Mouse (Mus musculus) left cerebral cortex, adult 2 months (tissue): ENCODE data around the gene AC170998.1. TPM values are rescaled to one million over a fixed set of nuclear protein-coding genes. Genes with fewer than 3 reads are reported as not detected.

Experiments used
- DNase-seq, 2 experiments: peaks; one replicate each; pipeline ENCODE4 v3.0.0; 2021 to 2022; ENCODE audit warnings: low spot score in 2 of 2, mixed read lengths in 1 of 2; ENCODE audit errors: extremely low spot score in 1 of 2
- H3K27ac ChIP-seq: fragments of 200-600 bp; 2 replicates; pipeline ENCODE4 v1.8.1; 2022
- H3K4me3 ChIP-seq: fragments of 200-600 bp; 2 replicates; pipeline ENCODE4 v1.8.1; 2022
- CTCF ChIP-seq: fragments of 200-600 bp; IDR thresholded peaks from 2 replicates; pipeline ENCODE4 v1.8.1; 2022; ENCODE audit warnings: antibody characterized with exemption, mild to moderate bottlenecking, moderate library complexity
- intact Hi-C: fragments of 180-260 bp; cut with DNase I; formaldehyde crosslinking; loops from one replicate; pipeline ENCODE4 v1.15.1; 2025
- total RNA-seq, 2 experiments: library from RNA; stranded (reverse); gene quantifications; 2 replicates each; pipeline ENCODE4 v1.2.3; 2021

The AC170998.1 gene
- total RNA-seq, 2 experiments from 2014 or later, result 1.6 to 3.3 TPM

- no peak for TF ChIP-seq CTCF
- Histone ChIP-seq H3K27ac (no peak overlapping the region), H3K4me3 (no peak overlapping the region)
- DNase-seq, result no peak
- intact Hi-C loops, result loop anchor here (5.0 kb wide), 1 partner anchor 46 kb away; the partner anchor contains the start of genes Mapk14 and Slc26a8
These were observed 12.1 kb downstream of the AC170998.1 start for GRCm38 (mm10) chr17:28737973-28738372.

- TF ChIP-seq CTCF, result no peak
- Histone ChIP-seq H3K4me3 (no peak overlapping the region), H3K27ac (no peak overlapping the region)
- intact Hi-C loops, result loop anchor here (5.0 kb wide), 1 partner anchor 47 kb away; the partner anchor contains the start of genes Mapk14 and Slc26a8
- DNase-seq, result no peak
These were observed 13.4 kb downstream of the AC170998.1 start for GRCm38 (mm10) chr17:28739244-28739643.

GRCm38 (mm10) chr17:28743145-28743866 lies 17.4 kb downstream of the AC170998.1 start:
- DNase-seq, result peak in 1 of 2 experiments; percentile 58
- Histone ChIP-seq H3K27ac (peak overlapping the region; percentile 75), H3K4me3 (no peak overlapping the region)
- no peak for TF ChIP-seq CTCF
- intact Hi-C loops, result no loop called here

- peak overlapping the region; percentile 42 for H3K27ac ChIP-seq
These were observed 18.0 kb downstream of the AC170998.1 start for GRCm38 (mm10) chr17:28743916-28744315.

GRCm38 (mm10) chr17:28745773-28746172 lies 19.9 kb downstream of the AC170998.1 start:
- no peak overlapping the region for H3K4me3 ChIP-seq
- no peak for TF ChIP-seq CTCF
- peak overlapping the region; percentile 69 for H3K27ac ChIP-seq
- intact Hi-C loops, result loop anchor here (2.0 kb wide), 1 partner anchor 55 kb away; the partner anchor contains the start of genes Mapk14 and Slc26a8
- DNase-seq, result no peak

More at GRCm38 (mm10) chr17:28743916-28744315, 18.0 kb downstream of the AC170998.1 start:
- DNase-seq, result no peak
- intact Hi-C loops, result no loop called here
- TF ChIP-seq CTCF, result peak; percentile 16; the same call in 1 of the 2 replicates
- H3K4me3 ChIP-seq, result no peak overlapping the region

- Histone ChIP-seq H3K4me3 (no peak overlapping the region), H3K27ac (no peak overlapping the region)
- intact Hi-C loops, result no loop called here
- DNase-seq, result no peak
- TF ChIP-seq CTCF, result no peak
These were observed 22.1 kb downstream of the AC170998.1 start for GRCm38 (mm10) chr17:28748001-28748400.

- no peak for TF ChIP-seq CTCF
- no peak overlapping the region for H3K27ac ChIP-seq
- H3K4me3 ChIP-seq, result no peak overlapping the region
- intact Hi-C loops, result no loop called here
- DNase-seq, result no peak
These were observed 24.7 kb downstream of the AC170998.1 start for GRCm38 (mm10) chr17:28750580-28750979.

- H3K4me3 ChIP-seq, result no peak overlapping the region
- no peak overlapping the region for H3K27ac ChIP-seq
- no peak for DNase-seq
- TF ChIP-seq CTCF, result no peak
- intact Hi-C loops, result no loop called here
These were observed 30.6 kb downstream of the AC170998.1 start for GRCm38 (mm10) chr17:28756447-28756846.

GRCm38 (mm10) chr17:28757470-28757869 lies 31.6 kb downstream of the AC170998.1 start:
- TF ChIP-seq CTCF, result no peak
- DNase-seq, result no peak
- Histone ChIP-seq H3K4me3 (no peak overlapping the region), H3K27ac (no peak overlapping the region)
- intact Hi-C loops, result no loop called here

- TF ChIP-seq CTCF, result no peak
- Histone ChIP-seq H3K4me3 (no peak overlapping the region), H3K27ac (no peak overlapping the region)
- DNase-seq, result no peak
- intact Hi-C loops, result loop anchor here (5.0 kb wide), 1 partner anchor 116 kb away; no protein-coding TSS in a partner anchor
These were observed 34.9 kb downstream of the AC170998.1 start for GRCm38 (mm10) chr17:28760736-28761312.

GRCm38 (mm10) chr17:28761871-28762270 lies 36.0 kb downstream of the AC170998.1 start:
- peak; percentile 64 to 77 for DNase-seq
- Histone ChIP-seq H3K27ac (no peak overlapping the region), H3K4me3 (no peak overlapping the region)
- TF ChIP-seq CTCF, result peak; percentile 94
- intact Hi-C loops, result loop anchor here (1.0 to 5.0 kb wide), 3 partner anchors 39 to 164 kb away; partner anchors contain the start of gene Brpf3

- Histone ChIP-seq H3K4me3 (no peak overlapping the region), H3K27ac (no peak overlapping the region)
- TF ChIP-seq CTCF, result no peak
- DNase-seq, result no peak
- intact Hi-C loops, result no loop called here
These were observed 40.3 kb downstream of the AC170998.1 start for GRCm38 (mm10) chr17:28766203-28766602.
